Mouse (Mus musculus) stomach, postnatal 0 days (tissue): ENCODE measurements at regions not wholly inside any gene's neighbourhood (a gene's known extent, or its start where the extent isn't known, plus 50 kb on each side); places are given as distances from the start of the nearest gene placed in this dataset.

Source experiments
- ATAC-seq: fragments of 200-750 bp; cut with Nextera tagmentation; 2 replicates; pipeline ENCODE4 v1.8.0; 2017; ENCODE audit not compliant: low FRiP score, low TSS enrichment
- DNase-seq: peaks from one replicate; pipeline ENCODE4 v3.0.0-alpha.2; 2016; ENCODE audit warnings: low spot score
- H3K27ac ChIP-seq: fragments of 300-500 bp; sonication (generic); replicated peaks from 2 replicates; pipeline ENCODE4 v1.5.1; 2014; ENCODE audit warnings: mild to moderate bottlenecking, control low read depth
- H3K27me3 ChIP-seq: fragments of 300-500 bp; sonication (generic); 2 replicates; pipeline ENCODE4 v1.6.1; 2014; ENCODE audit warnings: low read length; ENCODE audit not compliant: control insufficient read depth, insufficient read depth
- H3K36me3 ChIP-seq: fragments of 300-500 bp; sonication (generic); 2 replicates; pipeline ENCODE4 v1.6.1; 2014; ENCODE audit warnings: low read length, mixed read lengths; ENCODE audit not compliant: control insufficient read depth, insufficient read depth
- H3K4me1 ChIP-seq: fragments of 300-500 bp; sonication (generic); replicated peaks from 2 replicates; pipeline ENCODE4 v1.6.1; 2014; ENCODE audit warnings: antibody characterized with exemption; ENCODE audit not compliant: control insufficient read depth, insufficient read depth
- H3K4me2 ChIP-seq: fragments of 300-500 bp; sonication (generic); replicated peaks from 2 replicates; pipeline ENCODE4 v1.6.1; 2014; ENCODE audit warnings: low read depth, mild to moderate bottlenecking, control low read depth, moderate library complexity
- H3K4me3 ChIP-seq: fragments of 300-500 bp; sonication (generic); 2 replicates; pipeline ENCODE4 v1.5.1; 2014; ENCODE audit warnings: low read depth, low read length, control low read depth
- H3K9ac ChIP-seq: fragments of 300-500 bp; sonication (generic); 2 replicates; pipeline ENCODE4 v1.6.1; 2014; ENCODE audit warnings: mild to moderate bottlenecking, low read length, control low read depth, mixed read lengths
- H3K9me3 ChIP-seq: fragments of 300-500 bp; sonication (generic); 2 replicates; pipeline ENCODE4 v1.6.1; 2016; ENCODE audit warnings: low read length; ENCODE audit not compliant: control insufficient read depth
- CTCF ChIP-seq: IDR thresholded peaks from 2 replicates; pipeline ENCODE4 v1.5.1; 2016; ENCODE audit warnings: antibody characterized with exemption, low read depth, mild to moderate bottlenecking, moderate library complexity
- EP300 ChIP-seq: optimal IDR thresholded peaks from 2 replicates; pipeline ENCODE3; 2016; ENCODE audit warnings: antibody characterized with exemption
- WGBS: fragments of 180-500 bp; shearing (Covaris S2); extraction: QIAGEN DNeasy Blood & Tissue Kit; methylation state at CpG from one replicate; pipeline ENCODE4 v1.1.7; 2014; 5-methylcytosine and 5-hydroxymethylcytosine counted together

GRCm38 (mm10) chr7:77536890-77537289, 1200.9 kb downstream of the Ntrk3 start:
- Histone ChIP-seq H3K4me1 (no peaks in the 10 kb centered on the region), H3K9me3 (no peaks in the 10 kb centered on the region), H3K4me2 (no peak overlapping the region), H3K4me3 (no peak overlapping the region), H3K9ac (no peak overlapping the region), H3K27ac (no peak overlapping the region), H3K36me3 (no peaks in the 10 kb centered on the region), H3K27me3 (no peaks in the 10 kb centered on the region)
- WGBS: 48% methylated on average over 5 of the region's 5 CpGs
- DNase-seq: no peak
- ATAC-seq: no peak
- TF ChIP-seq EP300: no peak
- TF ChIP-seq CTCF: no peak

GRCm38 (mm10) chr7:77527906-77528305, 1209.9 kb downstream of the Ntrk3 start:
- H3K9me3 ChIP-seq: no peaks in the 10 kb centered on the region
- H3K36me3 ChIP-seq: no peaks in the 10 kb centered on the region
- no peak overlapping the region for H3K4me3 ChIP-seq
- no peak for TF ChIP-seq EP300
- no peak for TF ChIP-seq CTCF
- H3K4me1 ChIP-seq: no peaks in the 10 kb centered on the region
- no peak for ATAC-seq
- H3K4me2 ChIP-seq: no peak overlapping the region
- H3K27me3 ChIP-seq: no peaks in the 10 kb centered on the region
- H3K9ac ChIP-seq: no peak overlapping the region
- 74% methylated on average over 5 of the region's 5 CpGs for WGBS
- DNase-seq: no peak
- no peak overlapping the region for H3K27ac ChIP-seq

GRCm38 (mm10) chr7:77509586-77509985, 1228.2 kb downstream of the Ntrk3 start:
- Histone ChIP-seq H3K27ac (no peak overlapping the region), H3K4me3 (no peak overlapping the region), H3K36me3 (no peaks in the 10 kb centered on the region), H3K4me1 (no peaks in the 10 kb centered on the region), H3K4me2 (no peak overlapping the region), H3K9me3 (no peaks in the 10 kb centered on the region), H3K27me3 (no peaks in the 10 kb centered on the region), H3K9ac (no peak overlapping the region)
- ATAC-seq (no peak), DNase-seq (no peak)
- WGBS: 68% methylated on average over 2 of the region's 2 CpGs
- no peak for TF ChIP-seq CTCF
- no peak for TF ChIP-seq EP300

GRCm38 (mm10) chr7:77507606-77508005, 1230.2 kb downstream of the Ntrk3 start:
- no peak overlapping the region for H3K27ac ChIP-seq
- no peak overlapping the region for H3K4me3 ChIP-seq
- H3K4me1 ChIP-seq: no peaks in the 10 kb centered on the region
- no peak overlapping the region for H3K9ac ChIP-seq
- no peaks in the 10 kb centered on the region for H3K36me3 ChIP-seq
- H3K4me2 ChIP-seq: no peak overlapping the region
- H3K27me3 ChIP-seq: no peaks in the 10 kb centered on the region
- ATAC-seq: no peak
- TF ChIP-seq CTCF (no peak), EP300 (no peak)
- no peak for DNase-seq
- no peaks in the 10 kb centered on the region for H3K9me3 ChIP-seq
- 65% methylated on average over 3 of the region's 3 CpGs for WGBS

- WGBS: 71% methylated on average over 4 of the region's 4 CpGs
- Histone ChIP-seq H3K4me1 (no peaks in the 10 kb centered on the region), H3K36me3 (no peaks in the 10 kb centered on the region), H3K4me3 (no peak overlapping the region), H3K9ac (no peak overlapping the region), H3K4me2 (no peak overlapping the region), H3K27ac (no peak overlapping the region), H3K9me3 (no peaks in the 10 kb centered on the region), H3K27me3 (no peaks in the 10 kb centered on the region)
- DNase-seq: no peak
- TF ChIP-seq CTCF: no peak
- TF ChIP-seq EP300: no peak
- ATAC-seq: no peak
These were observed 1235.2 kb downstream of the Ntrk3 start for GRCm38 (mm10) chr7:77502608-77503007.

- Histone ChIP-seq H3K36me3 (no peaks in the 10 kb centered on the region), H3K4me1 (no peaks in the 10 kb centered on the region), H3K4me3 (no peak overlapping the region), H3K27ac (no peak overlapping the region), H3K4me2 (no peak overlapping the region), H3K27me3 (no peaks in the 10 kb centered on the region), H3K9me3 (no peaks in the 10 kb centered on the region), H3K9ac (no peak overlapping the region)
- ATAC-seq (no peak), DNase-seq (no peak)
- TF ChIP-seq CTCF (no peak), EP300 (no peak)
- WGBS: 80% methylated on average over 3 of the region's 3 CpGs
These were observed 1242.7 kb downstream of the Ntrk3 start for GRCm38 (mm10) chr7:77495066-77495465.
